Mouse (Mus musculus): ENCODE results near the gene Scgb1a1. TPM values are rescaled to one million over a fixed set of nuclear protein-coding genes. Genes with fewer than 3 reads are reported as not detected.
"Not testable (repeated sequence)": the region's sequence is repeated elsewhere in the genome, so short reads cannot be mapped to it uniquely, and the experiment has no call there.

Scgb1a1 gene
- polyA plus RNA-seq, 1 experiment from 2014 or later, result not detected

DNA sequence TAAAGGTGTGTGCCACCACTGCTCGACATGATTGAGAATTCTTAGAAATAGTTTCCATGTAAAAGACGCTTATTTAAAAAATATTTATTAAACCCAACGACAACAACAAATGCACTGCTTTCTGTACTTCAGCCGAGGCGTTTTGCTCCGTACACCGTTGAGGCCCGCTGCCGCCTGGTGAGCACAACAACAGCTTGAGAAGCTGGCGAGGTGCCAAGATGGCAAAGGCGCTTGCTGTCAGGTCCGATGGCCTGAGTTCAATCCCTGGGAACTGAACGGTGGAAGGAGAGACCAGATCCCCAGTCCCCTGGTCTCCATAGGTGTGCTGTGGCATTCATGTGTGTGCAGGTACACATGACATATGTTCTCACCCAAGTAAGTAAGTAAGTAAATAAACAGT, 9.7 kb upstream of the Scgb1a1 start:
- Histone ChIP-seq H3K4me3 (replicated peaks) (no peak overlapping the region), H3K27me3 (replicated peaks) (no peaks in the 10 kb centered on the region), H3K36me3 (no peaks in the 10 kb centered on the region), H3K9me3 (no peaks in the 10 kb centered on the region), H3K27ac (no peak overlapping the region), H3K4me2 (no peak overlapping the region), H3K4me1 (no peaks in the 10 kb centered on the region), H3K9ac (no peak overlapping the region)
- ATAC-seq (ENCODE audit: insufficient read depth, low FRiP score, low read depth), result no peak
- 84% methylated on average over 13 of the region's 13 CpGs for WGBS

DNA sequence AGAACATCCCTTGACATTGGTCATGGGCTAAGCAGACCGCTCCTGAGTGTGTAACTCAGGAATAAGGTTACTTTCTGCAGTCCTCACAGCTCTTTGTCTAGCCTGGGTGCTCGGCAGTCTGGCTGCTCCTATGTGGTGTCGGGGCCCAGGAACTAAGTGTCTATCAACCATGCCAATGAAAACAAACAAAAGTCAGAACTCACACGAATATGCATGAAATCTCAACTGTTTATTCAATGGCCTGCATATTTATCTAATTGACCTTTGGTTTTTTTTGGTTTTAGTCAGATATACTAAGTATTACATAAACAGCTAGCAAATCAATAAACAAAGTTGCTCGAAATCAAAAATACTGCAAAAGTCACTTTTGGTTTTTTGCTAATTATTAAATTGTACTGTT, 7.4 kb upstream of the Scgb1a1 start:
- Histone ChIP-seq H3K4me2 (no peak overlapping the region), H3K27me3 (replicated peaks) (no peaks in the 10 kb centered on the region), H3K9me3 (no peaks in the 10 kb centered on the region), H3K27ac (no peak overlapping the region), H3K36me3 (no peaks in the 10 kb centered on the region), H3K4me3 (replicated peaks) (no peak overlapping the region), H3K9ac (no peak overlapping the region), H3K4me1 (no peaks in the 10 kb centered on the region)
- ATAC-seq (ENCODE audit: insufficient read depth, low FRiP score, low read depth), result no peak
- WGBS, result 53% methylated on average over 5 of the region's 5 CpGs

DNA sequence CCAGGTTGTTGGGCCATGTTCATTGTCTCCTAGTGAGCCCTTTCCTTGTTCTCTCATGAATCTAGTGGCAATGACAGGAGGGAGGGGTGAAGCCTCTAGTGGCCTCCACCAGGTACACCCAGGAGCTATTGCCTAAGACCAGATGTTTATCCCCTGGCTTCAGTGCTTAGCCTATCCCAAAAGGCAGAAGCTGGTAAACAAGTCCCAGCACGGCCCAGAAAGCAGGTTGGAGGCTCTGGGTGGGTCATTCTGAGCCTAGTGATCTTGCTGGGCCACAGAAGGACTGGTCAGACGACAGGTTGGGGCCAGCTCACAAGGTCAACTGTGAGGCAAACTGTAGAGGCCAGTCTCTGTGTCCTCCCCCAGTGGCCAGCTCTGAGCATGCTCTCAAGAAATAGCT, 3.0 kb upstream of the Scgb1a1 start:
- H3K9ac ChIP-seq, result no peak overlapping the region
- no peak overlapping the region for H3K27ac ChIP-seq
- H3K27me3 ChIP-seq (replicated peaks), result no peaks in the 10 kb centered on the region
- H3K4me2 ChIP-seq, result no peak overlapping the region
- H3K4me3 ChIP-seq (replicated peaks), result no peak overlapping the region
- WGBS, result 50% methylated on average over 2 of the region's 2 CpGs
- H3K9me3 ChIP-seq, result no peaks in the 10 kb centered on the region
- no peaks in the 10 kb centered on the region for H3K36me3 ChIP-seq
- no peak for ATAC-seq (ENCODE audit: insufficient read depth, low FRiP score, low read depth)
- no peaks in the 10 kb centered on the region for H3K4me1 ChIP-seq

DNA sequence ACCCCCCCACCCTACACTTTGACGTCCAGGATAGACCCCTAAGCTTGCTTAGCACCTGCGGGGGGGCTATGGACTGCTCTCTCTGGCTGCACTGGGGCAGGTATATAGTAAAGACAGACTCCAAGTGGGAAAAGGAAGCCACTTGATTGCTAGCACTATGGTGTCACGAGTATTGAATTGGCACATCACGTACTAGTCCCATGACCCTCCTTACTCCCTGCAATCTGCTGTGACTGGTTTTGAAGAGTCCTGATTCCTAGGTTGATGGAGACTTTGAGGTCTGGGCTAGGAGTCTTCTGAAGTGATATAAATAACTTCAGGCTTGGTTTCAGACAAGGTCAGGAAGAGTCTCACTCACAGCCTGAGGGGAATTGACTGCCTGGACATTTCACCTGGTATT, 2.4 kb upstream of the Scgb1a1 start:
- Histone ChIP-seq H3K9me3 (no peaks in the 10 kb centered on the region), H3K36me3 (no peaks in the 10 kb centered on the region), H3K4me2 (no peak overlapping the region), H3K27ac (no peak overlapping the region), H3K27me3 (replicated peaks) (no peaks in the 10 kb centered on the region), H3K4me3 (replicated peaks) (no peak overlapping the region), H3K9ac (no peak overlapping the region), H3K4me1 (no peaks in the 10 kb centered on the region)
- ATAC-seq (ENCODE audit: insufficient read depth, low FRiP score, low read depth), result no peak
- WGBS, result 62% methylated on average over 4 of the region's 4 CpGs

DNA sequence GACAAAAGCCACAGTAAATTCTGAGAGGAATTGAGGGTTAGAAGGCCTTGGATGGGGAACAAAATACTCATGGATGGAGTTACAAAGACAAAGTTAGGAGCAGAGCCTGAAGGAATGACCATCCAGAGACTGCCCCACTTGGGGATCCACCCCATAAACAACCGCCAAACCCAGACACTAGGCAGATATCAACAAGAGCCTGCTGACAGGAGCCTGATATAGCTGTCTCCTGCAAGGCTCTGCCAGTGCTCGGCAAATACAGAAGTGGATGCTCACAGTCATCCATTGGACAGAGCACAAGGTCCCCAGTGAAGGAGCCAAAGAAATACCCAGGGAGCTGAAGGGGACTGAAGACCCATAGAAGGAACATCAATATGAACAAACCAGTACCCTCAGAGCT, 3.9 kb downstream of the Scgb1a1 start:
- not testable (repeated sequence) for H3K27me3 ChIP-seq (replicated peaks); H3K4me3 ChIP-seq (replicated peaks); H3K27ac ChIP-seq; H3K9ac ChIP-seq; ATAC-seq (ENCODE audit: insufficient read depth, low FRiP score, low read depth); H3K36me3 ChIP-seq; H3K9me3 ChIP-seq; H3K4me2 ChIP-seq
- WGBS, result 50% methylated on average over 2 of the region's 2 CpGs
- peaks cover 15% of the 10 kb centered on the region for H3K4me1 ChIP-seq

DNA sequence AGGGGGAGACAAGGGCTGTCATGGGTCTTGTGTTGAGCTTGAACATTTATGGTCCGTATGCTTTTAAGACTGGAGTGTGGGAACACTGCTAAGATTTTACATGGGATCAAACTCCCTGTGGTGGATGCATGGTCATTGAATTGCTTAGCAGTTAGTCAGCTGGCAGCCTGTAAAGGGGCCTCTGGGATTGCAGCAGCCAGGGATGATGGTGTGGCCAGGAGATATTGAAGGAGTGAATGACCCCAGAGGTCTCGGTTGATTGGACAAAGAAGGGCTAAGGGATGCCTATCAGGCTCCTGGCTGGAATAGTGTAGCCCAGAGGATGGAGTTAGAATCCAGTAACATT, 4.8 kb downstream of the Scgb1a1 start:
- ATAC-seq (ENCODE audit: insufficient read depth, low FRiP score, low read depth), result no peak
- Histone ChIP-seq H3K36me3 (no peaks in the 10 kb centered on the region), H3K4me3 (replicated peaks) (peak overlapping the region; percentile 1; the same call in 1 of the 2 replicates), H3K4me2 (peak overlapping the region; percentile 43; the same call in 1 of the 2 replicates), H3K27ac (peak overlapping the region; percentile 18; the same call in 1 of the 2 replicates), H3K4me1 (peaks cover 15% of the 10 kb centered on the region), H3K27me3 (replicated peaks) (no peaks in the 10 kb centered on the region), H3K9me3 (no peaks in the 10 kb centered on the region), H3K9ac (no peak overlapping the region)
- WGBS, result 90% methylated on average over 2 of the region's 2 CpGs

- Histone ChIP-seq H3K4me1 (peaks cover 15% of the 10 kb centered on the region), H3K4me3 (replicated peaks) (peak overlapping the region; percentile 1; the same call in 1 of the 2 replicates), H3K4me2 (peak overlapping the region; percentile 43), H3K27me3 (replicated peaks) (no peaks in the 10 kb centered on the region), H3K9ac (no peak overlapping the region), H3K36me3 (no peaks in the 10 kb centered on the region), H3K27ac (peak overlapping the region; percentile 18; the same call in 1 of the 2 replicates), H3K9me3 (no peaks in the 10 kb centered on the region)
- peak; percentile 84 for ATAC-seq (ENCODE audit: insufficient read depth, low FRiP score, low read depth)
- WGBS, result 17% methylated on average over 23 of the region's 23 CpGs
Observed at GRCm38 (mm10) chr19:9082191-9083009, 5.4 kb downstream of the Scgb1a1 start.

- WGBS, result 75% methylated on average over 14 of the region's 14 CpGs
- no peak overlapping the region for H3K27ac ChIP-seq
- H3K4me1 ChIP-seq, result peaks cover 15% of the 10 kb centered on the region
- ATAC-seq (ENCODE audit: insufficient read depth, low FRiP score, low read depth), result no peak
- H3K9me3 ChIP-seq, result no peaks in the 10 kb centered on the region
- H3K9ac ChIP-seq, result no peak overlapping the region
- no peaks in the 10 kb centered on the region for H3K36me3 ChIP-seq
- no peaks in the 10 kb centered on the region for H3K27me3 ChIP-seq (replicated peaks)
- H3K4me3 ChIP-seq (replicated peaks), result no peak overlapping the region
- H3K4me2 ChIP-seq, result peak overlapping the region; percentile 43; the same call in 1 of the 2 replicates
Observed at GRCm38 (mm10) chr19:9081311-9082190, 6.2 kb downstream of the Scgb1a1 start.

DNA sequence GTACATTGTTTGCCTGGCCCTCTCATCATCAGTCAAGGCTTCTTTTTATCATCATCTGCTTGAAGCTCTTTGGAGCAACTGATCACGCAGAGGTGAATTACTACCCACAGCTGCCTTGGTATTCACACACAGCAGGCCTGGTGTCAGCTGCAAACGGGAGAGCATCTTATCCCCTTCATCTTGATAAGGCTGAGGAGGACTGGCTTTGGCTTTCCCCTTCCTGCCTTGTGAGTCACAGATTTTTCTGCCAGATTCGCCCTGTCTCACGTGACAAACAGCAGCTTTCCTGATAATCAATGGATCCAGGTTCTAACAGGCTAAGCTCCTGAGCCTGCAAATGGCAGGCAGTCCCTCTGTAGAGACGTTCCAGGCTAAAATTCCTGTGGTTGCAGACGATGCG, 7.8 kb downstream of the Scgb1a1 start:
- Histone ChIP-seq H3K4me2 (no peak overlapping the region), H3K36me3 (no peaks in the 10 kb centered on the region), H3K27me3 (replicated peaks) (no peaks in the 10 kb centered on the region), H3K9ac (no peak overlapping the region), H3K27ac (no peak overlapping the region), H3K4me3 (replicated peaks) (no peak overlapping the region), H3K9me3 (no peaks in the 10 kb centered on the region), H3K4me1 (peaks cover 15% of the 10 kb centered on the region)
- WGBS, result 22% methylated on average over 7 of the region's 7 CpGs
- no peak for ATAC-seq (ENCODE audit: insufficient read depth, low FRiP score, low read depth)

GRCm38 (mm10) chr19:9076982-9077660, 10.6 kb downstream of the Scgb1a1 start:
- no peaks in the 10 kb centered on the region for H3K27me3 ChIP-seq (replicated peaks)
- no peak overlapping the region for H3K4me2 ChIP-seq
- no peaks in the 10 kb centered on the region for H3K36me3 ChIP-seq
- WGBS, result 42% methylated on average over 4 of the region's 4 CpGs
- H3K27ac ChIP-seq, result no peak overlapping the region
- H3K4me1 ChIP-seq, result peaks cover 19% of the 10 kb centered on the region
- no peak overlapping the region for H3K9ac ChIP-seq
- H3K4me3 ChIP-seq (replicated peaks), result no peak overlapping the region
- no peaks in the 10 kb centered on the region for H3K9me3 ChIP-seq
- ATAC-seq (ENCODE audit: insufficient read depth, low FRiP score, low read depth), result no peak

DNA sequence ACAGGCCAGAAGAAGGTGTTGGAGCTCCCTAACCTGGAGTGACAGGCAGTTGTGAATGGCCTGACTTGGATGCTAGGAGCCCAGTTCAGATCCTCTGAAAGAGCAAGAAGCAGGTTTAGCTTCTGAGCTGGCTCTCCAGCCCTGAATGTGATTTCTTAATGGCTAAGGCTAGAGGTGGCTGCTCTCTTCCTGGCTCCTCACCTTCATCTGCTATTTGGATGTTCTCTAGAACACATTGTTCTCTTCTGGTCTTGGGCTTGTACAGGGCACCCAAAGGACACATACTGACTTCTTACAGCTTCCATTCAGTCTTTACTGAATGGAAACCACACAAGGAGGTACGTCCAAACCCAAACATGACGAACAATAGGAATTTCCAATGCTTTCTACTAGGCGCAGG, 11.7 kb downstream of the Scgb1a1 start:
- no peak overlapping the region for H3K27ac ChIP-seq
- 89% methylated on average over 3 of the region's 3 CpGs for WGBS
- H3K9me3 ChIP-seq, result no peaks in the 10 kb centered on the region
- no peak overlapping the region for H3K4me2 ChIP-seq
- H3K4me3 ChIP-seq (replicated peaks), result no peak overlapping the region
- H3K4me1 ChIP-seq, result peaks cover 25% of the 10 kb centered on the region
- no peak overlapping the region for H3K9ac ChIP-seq
- ATAC-seq (ENCODE audit: insufficient read depth, low FRiP score, low read depth), result no peak
- H3K27me3 ChIP-seq (replicated peaks), result no peaks in the 10 kb centered on the region
- H3K36me3 ChIP-seq, result no peaks in the 10 kb centered on the region

GRCm38 (mm10) chr19:9075558-9075957, 12.2 kb downstream of the Scgb1a1 start:
- no peak overlapping the region for H3K4me3 ChIP-seq (replicated peaks)
- H3K9ac ChIP-seq, result no peak overlapping the region
- no peak overlapping the region for H3K27ac ChIP-seq
- no peak overlapping the region for H3K4me2 ChIP-seq
- no peaks in the 10 kb centered on the region for H3K9me3 ChIP-seq
- peaks cover 30% of the 10 kb centered on the region for H3K4me1 ChIP-seq
- no peaks in the 10 kb centered on the region for H3K36me3 ChIP-seq
- no peaks in the 10 kb centered on the region for H3K27me3 ChIP-seq (replicated peaks)
- WGBS, result 60% methylated on average over 2 of the region's 2 CpGs
- no peak for ATAC-seq (ENCODE audit: insufficient read depth, low FRiP score, low read depth)

Data from stomach, embryonic 15.5 days (tissue).